Mouse (Mus musculus) heart, adult 2 months (tissue): ENCODE results near the gene Slc23a2. TPM values are rescaled to one million over a fixed set of nuclear protein-coding genes. Genes with fewer than 3 reads are reported as not detected.
A peak's percentile ranks its signal among the peaks of the same experiment; 100 is the strongest.

Source experiments
- DNase-seq, 2 experiments: peaks; one replicate each; pipeline ENCODE4 v3.0.0; 2021
- H3K27ac ChIP-seq: fragments of 200-600 bp; 2 replicates; pipeline ENCODE4 v1.8.1; 2022
- H3K27me3 ChIP-seq: fragments of 200-500 bp; 2 replicates; pipeline ENCODE4 v1.6.1; 2012; ENCODE audit warnings: mild to moderate bottlenecking, low read length, inconsistent platforms, mixed read lengths; ENCODE audit not compliant: control insufficient read depth, insufficient read depth
- H3K36me3 ChIP-seq: fragments of 200-500 bp; 2 replicates; pipeline ENCODE4 v1.6.1; 2012; ENCODE audit warnings: low read length, inconsistent platforms; ENCODE audit not compliant: control insufficient read depth, insufficient read depth
- H3K4me1 ChIP-seq: fragments of 200-500 bp; 2 replicates; pipeline ENCODE4 v1.6.1; 2011; ENCODE audit warnings: low read length; ENCODE audit not compliant: control insufficient read depth, insufficient read depth
- H3K4me3 ChIP-seq: fragments of 200-600 bp; 2 replicates; pipeline ENCODE4 v1.8.1; 2022
- H3K79me2 ChIP-seq: fragments of 200-500 bp; replicated peaks from 2 replicates; pipeline ENCODE4 v1.6.1; 2012; ENCODE audit warnings: mild to moderate bottlenecking, inconsistent platforms, low read length, moderate library complexity, mixed read lengths; ENCODE audit not compliant: control insufficient read depth, insufficient read depth
- H3K9ac ChIP-seq: fragments of 200-500 bp; 2 replicates; pipeline ENCODE4 v1.6.1; 2012; ENCODE audit warnings: low read depth, mild to moderate bottlenecking, control low read depth, inconsistent platforms, low read length, mixed read lengths
- CTCF ChIP-seq: fragments of 200-600 bp; IDR thresholded peaks from 2 replicates; pipeline ENCODE4 v1.8.1; 2022; ENCODE audit warnings: antibody characterized with exemption, mild to moderate bottlenecking, moderate library complexity
- EP300 ChIP-seq: fragments of 200-500 bp; IDR thresholded peaks from 2 replicates; pipeline ENCODE4 v1.6.1; 2011; ENCODE audit warnings: low read depth, low read length, control low read depth; ENCODE audit not compliant: insufficient read depth
- POLR2A ChIP-seq: fragments of 200-500 bp; IDR thresholded peaks from 2 replicates; pipeline ENCODE4 v1.6.1; 2011; ENCODE audit warnings: mild to moderate bottlenecking, low read depth, low read length, control low read depth; ENCODE audit not compliant: insufficient read depth
- WGBS: fragments of 180-500 bp; shearing (Covaris S2); methylation state at CpG from one replicate; pipeline ENCODE4 v1.1.7; 2018; 5-methylcytosine and 5-hydroxymethylcytosine counted together
- intact Hi-C: fragments of 180-260 bp; cut with DNase I; formaldehyde crosslinking; loops from one replicate; pipeline ENCODE4 v1.15.1; 2025
- long read RNA-seq: library from polyadenylated mRNA; stranded (forward); transcript quantifications from one replicate; pipeline ENCODE4 v2.0.0, GENCODE M21; 2021
- polyA plus RNA-seq: library from polyadenylated mRNA; depleted of rRNA; stranded (reverse); fragments of >200 nt; gene quantifications from 2 replicates; pipeline ENCODE4 v1.2.3, GENCODE M21; 2012; rRNA removed
- total RNA-seq, 2 experiments: library from RNA; stranded (reverse); gene quantifications; 2 replicates each; pipeline ENCODE4 v1.2.3; 2021

Slc23a2 gene
- 10 to 100 TPM; 11.8 to 15.6 TPM for total RNA-seq
- 11.2 and 19.3 TPM in 2 replicates for polyA plus RNA-seq
- long read RNA-seq, full-length matches to known transcripts = 1 of 2 reads
- long read RNA-seq, partial matches to known transcripts = 0 of 2 reads
- long read RNA-seq, other reads (novel, unspliced or antisense) = 1 of 2 reads

DNA sequence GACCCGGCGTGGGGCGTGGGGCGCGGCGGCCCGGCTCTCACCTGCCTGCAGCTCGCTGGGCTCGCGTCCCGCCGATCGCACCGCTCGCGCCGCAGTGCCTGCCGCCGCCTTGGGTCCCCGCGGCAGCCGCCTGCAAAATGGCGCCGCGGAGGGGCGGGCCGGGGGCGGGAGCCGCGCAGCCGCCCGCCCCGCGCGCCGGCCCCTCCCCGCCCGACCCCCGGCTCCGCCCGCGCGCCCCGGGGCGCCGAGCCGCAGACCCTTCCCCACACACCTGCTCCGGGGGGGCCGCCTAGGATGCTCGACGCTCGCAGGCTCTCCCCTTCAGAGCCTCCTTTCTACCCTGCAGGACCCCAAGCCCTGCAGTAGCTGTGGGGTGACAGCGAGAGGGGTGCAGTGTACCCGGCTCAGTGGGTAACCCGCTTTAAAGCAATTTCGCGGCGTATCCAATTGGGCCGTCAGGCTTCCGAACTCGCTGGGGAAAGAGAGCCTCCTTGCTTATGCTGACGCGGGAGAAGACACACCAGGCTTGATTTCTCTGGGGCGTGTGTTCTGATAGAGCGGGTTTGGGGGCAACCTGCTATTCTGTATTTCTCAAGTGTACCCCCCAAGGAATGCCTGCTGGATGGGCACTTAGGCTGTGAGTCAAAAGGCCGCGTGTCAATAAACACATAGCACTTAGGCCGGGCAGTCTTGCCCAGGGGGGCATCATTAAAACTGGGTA is at the start of gene Slc23a2:
Gene Slc23a2 (minus strand): TSS at position 138 of the 721 bp plus-strand sequence.
- Histone ChIP-seq H3K27me3 (no peaks in the 10 kb centered on the region), H3K36me3 (no peaks in the 10 kb centered on the region), H3K4me1 (peaks cover 3% of the 10 kb centered on the region), H3K4me3 (peak within 1 kb of the TSS; percentile 95), H3K79me2 (peaks cover 5% of the 10 kb centered on the region), H3K9ac (peak within 1 kb of the TSS; percentile 81), H3K27ac (peak within 1 kb of the TSS; percentile 69)
- TF ChIP-seq CTCF (no peak), POLR2A (0 out of 2 replicates have a peak, but pooled peaks have one; percentile 16)
- intact Hi-C loops = loop anchor here (5.0 kb wide), 2 partner anchors 97 to 238 kb away; partner anchors contain the start of genes Prn and Prnp
- WGBS = 3% methylated on average over 58 of the region's 68 CpGs
- DNase-seq = peak; percentile 74 to 76

- intact Hi-C loops = no loop called here
- no peak for DNase-seq
- 88% methylated on average over 3 of the region's 3 CpGs for WGBS
- Histone ChIP-seq H3K79me2 (no peaks in the 10 kb centered on the region), H3K36me3 (no peaks in the 10 kb centered on the region), H3K27ac (no peak overlapping the region), H3K9ac (no peak overlapping the region), H3K4me1 (no peaks in the 10 kb centered on the region), H3K27me3 (no peaks in the 10 kb centered on the region), H3K4me3 (no peak overlapping the region)
- TF ChIP-seq CTCF (no peak), EP300 (no peak), POLR2A (no peak)
Observed at GRCm38 (mm10) chr2:132190602-132191161, 45.8 kb upstream of the Slc23a2 start.

DNA sequence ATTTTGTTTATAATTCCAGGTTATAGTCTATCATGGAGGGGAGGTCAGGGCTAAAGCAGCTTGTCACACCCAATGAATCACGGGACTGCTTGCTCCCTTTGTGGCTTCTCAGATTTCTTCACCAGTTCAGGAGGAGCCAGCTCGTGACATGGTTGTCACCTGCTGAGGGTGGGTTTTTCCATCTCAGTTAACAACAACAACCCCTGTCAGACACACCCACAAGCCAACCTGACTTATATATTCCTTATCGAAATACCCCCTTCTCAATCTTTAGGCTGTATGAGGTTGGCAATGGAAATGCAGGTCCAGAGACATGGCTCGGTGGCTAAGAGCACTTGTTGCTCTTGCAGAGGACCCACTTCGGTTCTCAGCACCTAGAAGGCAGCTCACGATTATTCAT is 39.0 kb upstream of the Slc23a2 start:
- intact Hi-C loops = no loop called here
- Histone ChIP-seq H3K4me3 (no peak overlapping the region), H3K79me2 (no peaks in the 10 kb centered on the region), H3K27ac (no peak overlapping the region), H3K9ac (no peak overlapping the region), H3K27me3 (no peaks in the 10 kb centered on the region), H3K4me1 (no peaks in the 10 kb centered on the region), H3K36me3 (no peaks in the 10 kb centered on the region)
- DNase-seq = no peak
- TF ChIP-seq EP300 (no peak), POLR2A (no peak), CTCF (no peak)
- 78% methylated on average over 6 of the region's 6 CpGs for WGBS

DNA sequence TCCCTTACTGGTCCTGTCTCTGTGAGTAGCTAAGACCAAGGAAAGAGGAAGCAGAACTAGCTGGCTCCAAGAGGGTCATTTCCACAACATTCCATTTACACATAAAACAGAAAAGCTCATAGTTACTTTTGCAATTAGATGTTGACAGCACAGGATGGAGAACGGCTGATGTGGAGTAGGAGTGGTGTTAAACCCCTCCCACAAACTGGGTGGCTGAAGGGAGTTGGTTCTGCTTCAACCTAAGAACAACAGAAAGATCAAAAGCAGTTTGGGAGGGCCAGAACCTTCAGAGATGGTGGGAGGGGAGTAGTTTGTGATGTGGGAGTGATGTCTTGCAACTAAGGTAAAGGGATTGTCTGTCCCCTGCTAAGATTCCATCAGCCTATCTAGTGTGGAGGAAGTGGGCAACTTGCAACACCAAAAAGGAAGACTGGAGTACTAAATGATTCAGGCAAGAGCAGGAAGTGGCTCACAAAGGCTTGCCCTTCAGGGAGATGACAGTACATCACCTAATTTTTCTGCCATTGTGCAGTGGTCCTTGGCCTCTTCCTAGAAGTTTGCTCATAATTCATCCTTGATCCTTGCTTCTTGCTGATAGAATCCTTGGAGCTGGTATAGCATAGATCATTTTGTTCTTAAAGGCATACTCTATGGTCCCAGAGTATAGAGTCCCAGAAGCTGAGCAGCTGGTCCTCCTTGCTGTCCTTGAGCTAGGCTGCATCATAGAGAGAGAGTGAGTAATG is 35.7 kb upstream of the Slc23a2 start:
- WGBS = 17% methylated on average over 1 of the region's 1 CpGs
- no peaks in the 10 kb centered on the region for H3K4me1 ChIP-seq
- intact Hi-C loops = no loop called here
- no peak overlapping the region for H3K27ac ChIP-seq
- DNase-seq = no peak
- H3K9ac ChIP-seq = no peak overlapping the region
- no peaks in the 10 kb centered on the region for H3K79me2 ChIP-seq
- H3K36me3 ChIP-seq = no peaks in the 10 kb centered on the region
- H3K27me3 ChIP-seq = no peaks in the 10 kb centered on the region
- no peak overlapping the region for H3K4me3 ChIP-seq
- TF ChIP-seq CTCF (no peak), POLR2A (no peak), EP300 (no peak)

DNA sequence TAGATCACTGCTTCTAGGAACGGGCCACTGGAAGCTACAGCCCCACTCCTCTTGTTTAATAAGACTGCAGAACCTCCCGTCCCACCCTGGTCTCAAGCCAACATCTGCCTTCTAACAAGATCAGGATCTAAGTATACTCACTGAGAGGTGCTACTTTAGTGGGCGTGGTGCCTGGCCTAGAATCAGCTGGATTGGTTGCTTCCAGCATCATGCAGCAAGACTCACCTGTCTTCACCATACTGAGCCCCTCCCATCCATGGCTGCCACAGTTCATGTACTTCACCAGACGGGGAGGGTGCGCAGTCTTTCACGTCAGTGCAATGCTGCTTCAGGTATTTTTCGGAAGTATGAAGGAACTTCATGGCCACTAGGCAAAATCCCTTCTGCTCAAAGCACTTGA is 34.5 kb upstream of the Slc23a2 start:
- 91% methylated on average over 7 of the region's 7 CpGs for WGBS

More for the DNA sequence above, 34.5 kb upstream of the Slc23a2 start:
- no peak for TF ChIP-seq EP300
- no peak for TF ChIP-seq POLR2A
- TF ChIP-seq CTCF = no peak
- Histone ChIP-seq H3K79me2 (no peaks in the 10 kb centered on the region), H3K36me3 (no peaks in the 10 kb centered on the region), H3K27me3 (no peaks in the 10 kb centered on the region), H3K4me3 (no peak overlapping the region), H3K9ac (no peak overlapping the region), H3K4me1 (no peaks in the 10 kb centered on the region), H3K27ac (no peak overlapping the region)
- intact Hi-C loops = no loop called here
- no peak for DNase-seq
